Mouse (Mus musculus): ENCODE results near the gene Dpy19l3. TPM values are rescaled to one million over a fixed set of nuclear protein-coding genes. Genes with fewer than 3 reads are reported as not detected.

Gene Dpy19l3
- polyA plus RNA-seq, 2 experiments from 2014 or later = 23.9 to 30.0 TPM

DNA sequence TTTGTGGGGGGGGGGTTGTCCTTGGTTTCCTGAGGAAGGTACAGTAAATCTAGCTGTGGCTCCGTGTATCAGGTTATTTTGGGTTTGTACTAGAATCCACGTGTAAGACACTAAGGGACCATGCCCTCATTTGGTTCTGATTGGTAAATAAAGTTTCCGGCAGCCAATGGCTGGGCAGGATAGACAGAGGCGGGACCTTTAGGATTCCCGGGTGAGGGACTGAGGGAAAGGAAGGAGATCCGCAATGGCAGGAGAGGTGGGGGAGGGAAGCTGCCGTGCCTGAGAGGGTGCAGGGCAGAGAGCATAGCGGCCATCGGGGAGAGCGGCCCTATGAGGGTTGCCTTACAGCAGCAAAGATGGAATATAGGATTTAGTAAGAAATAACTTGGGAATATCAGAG, 67.0 kb downstream of the Dpy19l3 start:
- ATAC-seq = no peak

DNA sequence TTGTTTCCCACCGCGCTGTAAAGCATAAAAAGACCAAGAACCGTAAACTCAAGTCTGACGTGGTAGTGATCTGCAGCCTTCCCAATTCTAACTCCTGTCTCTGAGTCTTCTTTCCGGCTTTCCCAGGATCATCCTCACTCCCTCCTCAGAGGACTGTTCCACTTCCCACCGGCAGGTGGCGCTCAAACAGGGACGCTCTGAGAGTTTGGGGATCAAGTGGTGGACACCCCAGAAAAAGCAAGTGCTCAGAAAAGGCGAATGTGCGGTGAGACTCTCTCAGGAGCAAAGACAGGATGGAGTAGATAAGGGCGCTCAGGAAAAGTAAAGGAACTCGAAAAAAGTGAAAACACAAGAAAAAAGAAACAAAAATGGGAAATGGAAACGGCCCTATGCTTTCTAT, 67.5 kb downstream of the Dpy19l3 start:
- ATAC-seq = no peak

- ATAC-seq = no peak
Measured at GRCm38 (mm10) chr7:35686216-35686615, 68.0 kb downstream of the Dpy19l3 start.

DNA sequence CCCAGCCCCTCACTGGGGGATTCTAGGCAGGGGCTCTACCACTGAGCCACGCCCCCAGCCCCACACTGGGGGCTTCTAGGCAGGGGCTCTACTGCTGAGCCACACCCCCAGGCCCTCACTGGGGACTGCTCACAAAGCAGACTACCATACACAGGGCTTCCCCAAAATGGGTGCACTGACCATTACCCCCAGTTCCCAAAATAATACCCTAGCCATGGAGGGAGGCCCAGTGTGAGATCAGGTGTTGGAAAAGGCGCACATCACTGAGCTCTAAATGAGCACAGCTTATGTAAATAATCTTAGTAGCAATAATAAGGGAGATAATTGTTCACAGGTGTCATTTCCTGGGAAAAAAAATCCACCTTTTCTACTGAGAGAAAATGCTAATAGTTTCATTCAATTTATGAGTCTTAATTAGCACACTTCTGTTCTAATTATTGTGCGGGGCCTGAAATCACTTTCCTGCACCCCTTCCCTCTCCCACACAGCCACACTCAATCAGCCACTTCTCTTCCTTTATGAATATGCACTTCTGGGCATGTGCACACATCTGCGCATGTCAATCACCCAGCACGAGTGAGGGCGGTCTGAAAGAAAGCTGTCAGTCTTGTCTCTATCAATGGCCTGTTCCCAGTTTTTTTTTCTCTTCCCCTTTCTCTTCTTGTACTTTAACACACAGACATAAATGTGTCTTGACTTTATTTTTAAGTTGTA, 70.7 kb downstream of the Dpy19l3 start:
- no peak for ATAC-seq

DNA sequence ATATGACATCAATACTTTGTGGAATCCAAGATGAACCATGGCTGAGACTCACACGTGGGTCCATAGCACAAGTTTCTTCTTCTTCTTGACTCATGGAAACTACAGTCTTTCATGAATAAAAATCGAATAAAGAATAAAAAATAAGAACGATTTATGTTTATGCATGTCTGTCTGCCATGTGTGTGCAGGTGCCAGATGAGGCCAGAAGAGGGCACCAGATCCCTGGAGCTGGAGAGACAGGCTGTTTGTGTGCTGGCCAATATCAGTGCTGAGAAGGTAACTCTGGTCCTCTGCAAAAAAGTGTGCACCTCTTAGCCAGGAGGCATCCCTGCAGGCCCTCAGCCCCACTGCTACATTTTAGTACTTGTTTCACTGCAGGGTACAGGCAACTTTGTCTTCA, 72.7 kb downstream of the Dpy19l3 start:
- no peak for ATAC-seq

GRCm38 (mm10) chr7:35678976-35679375, 75.3 kb downstream of the Dpy19l3 start:
- no peak for ATAC-seq

- no peak for ATAC-seq
Measured at GRCm38 (mm10) chr7:35668066-35669041, 85.9 kb downstream of the Dpy19l3 start.

- ATAC-seq = no peak
Measured at GRCm38 (mm10) chr7:35663790-35664376, 90.4 kb downstream of the Dpy19l3 start.

DNA sequence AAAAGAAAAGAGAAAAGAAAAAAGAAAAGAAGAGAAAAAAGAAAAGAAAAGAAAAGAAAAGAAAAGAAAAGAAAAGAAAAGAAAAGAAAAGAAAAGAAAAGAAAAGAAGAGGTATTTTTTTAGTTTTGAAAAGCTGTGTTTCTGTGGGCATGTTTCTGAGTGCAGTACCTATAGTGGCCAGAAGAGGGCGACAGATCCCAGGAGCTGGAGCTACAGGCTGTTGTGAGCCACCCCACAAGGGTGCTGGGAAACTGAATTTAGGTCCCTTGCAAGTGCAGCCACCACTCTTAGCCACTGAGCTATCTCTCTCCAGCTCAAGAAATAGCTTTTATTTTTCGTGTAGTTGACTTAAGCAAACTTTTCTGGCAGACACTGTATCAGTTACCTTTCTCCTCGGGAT, 95.1 kb downstream of the Dpy19l3 start:
- ATAC-seq = peak; percentile 47

DNA sequence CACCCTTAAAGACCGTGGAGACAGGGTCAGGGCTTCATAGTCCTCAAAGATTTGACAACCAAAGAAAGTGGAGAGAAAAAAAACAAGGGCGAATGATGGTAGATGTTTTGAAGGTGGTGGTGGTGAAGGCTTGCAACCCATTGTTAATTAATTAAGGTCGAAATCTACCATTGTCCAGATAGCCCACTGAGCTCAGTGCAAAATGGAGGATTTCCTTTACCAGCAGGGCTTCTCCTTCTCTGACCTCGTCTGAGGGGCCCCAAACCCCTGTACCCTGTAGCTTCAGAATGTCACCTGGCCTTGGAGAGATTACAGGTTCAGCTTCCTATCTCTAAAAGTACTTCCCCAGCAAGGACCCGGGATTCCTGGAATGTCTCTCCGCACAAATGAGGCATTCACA, 96.4 kb downstream of the Dpy19l3 start:
- ATAC-seq = no peak

DNA sequence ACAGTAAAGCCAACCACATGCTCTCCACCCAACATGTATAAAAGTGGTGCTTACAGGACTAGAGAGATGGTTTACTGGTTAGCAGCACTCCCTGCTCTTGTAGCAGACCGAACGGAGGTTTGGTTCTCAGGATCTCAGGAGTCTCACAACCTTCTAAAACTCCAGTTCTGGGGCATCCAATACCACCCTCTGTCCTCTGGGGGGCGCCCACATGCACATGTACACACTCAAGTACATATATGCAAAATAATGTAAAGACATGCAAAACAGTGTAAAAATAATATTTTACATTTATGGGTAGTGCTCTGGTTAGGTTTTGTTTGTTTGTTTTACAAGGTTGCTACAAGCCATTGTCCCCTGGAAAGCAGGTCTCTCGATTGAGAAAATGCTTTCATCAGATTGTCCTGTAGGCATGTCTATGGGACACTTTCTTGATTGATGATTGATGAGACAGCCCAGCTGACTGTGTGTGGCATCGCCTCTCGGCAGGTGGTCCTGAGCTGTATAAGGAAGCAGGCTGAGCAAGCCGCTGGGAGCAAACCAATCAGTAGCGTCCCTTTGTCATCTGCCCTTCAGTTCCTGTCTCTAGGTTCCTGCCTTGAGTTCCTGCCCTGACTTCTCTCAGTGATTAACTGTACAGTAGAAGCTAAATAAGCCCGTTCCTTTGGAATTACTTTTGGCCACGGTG, 102.5 kb downstream of the Dpy19l3 start:
- ATAC-seq = no peak

DNA sequence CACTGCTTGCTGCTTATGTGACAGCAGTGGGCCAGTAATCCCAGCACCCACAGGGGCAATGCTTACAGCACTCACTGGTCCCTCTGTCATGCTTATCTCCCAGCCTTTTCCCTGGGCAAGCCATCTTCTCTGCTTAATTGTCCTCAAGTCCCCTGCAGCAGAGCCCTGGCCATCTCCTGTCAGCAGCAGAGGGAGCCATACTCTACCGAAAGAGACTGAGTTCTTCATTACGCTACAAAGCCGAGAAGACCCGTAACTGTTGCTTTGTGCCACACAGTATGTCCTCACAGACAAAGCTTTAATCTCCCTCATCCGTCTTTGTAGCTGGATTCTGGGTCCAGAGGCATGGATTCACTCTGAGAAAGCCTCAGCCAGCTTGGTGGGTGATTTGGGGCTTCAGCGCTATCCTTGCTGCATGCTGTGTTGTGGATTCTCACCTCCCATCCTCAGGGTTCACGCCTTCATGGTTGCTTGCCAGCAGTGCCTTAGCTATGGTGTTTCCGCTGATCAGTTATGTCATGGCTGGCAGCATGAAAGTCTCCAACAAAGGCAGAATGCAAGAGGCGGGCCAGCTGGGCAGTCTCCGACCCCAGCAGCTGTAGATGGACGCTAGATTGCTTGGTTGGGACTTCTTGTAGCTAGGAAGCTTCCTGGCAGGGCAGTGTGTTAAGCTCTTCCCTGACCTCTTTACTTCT, 103.4 kb downstream of the Dpy19l3 start:
- no peak for ATAC-seq

GRCm38 (mm10) chr7:35649071-35649470, 105.2 kb downstream of the Dpy19l3 start:
- ATAC-seq = peak; percentile 33

GRCm38 (mm10) chr7:35648239-35649069, 105.8 kb downstream of the Dpy19l3 start:
- no peak for ATAC-seq

DNA sequence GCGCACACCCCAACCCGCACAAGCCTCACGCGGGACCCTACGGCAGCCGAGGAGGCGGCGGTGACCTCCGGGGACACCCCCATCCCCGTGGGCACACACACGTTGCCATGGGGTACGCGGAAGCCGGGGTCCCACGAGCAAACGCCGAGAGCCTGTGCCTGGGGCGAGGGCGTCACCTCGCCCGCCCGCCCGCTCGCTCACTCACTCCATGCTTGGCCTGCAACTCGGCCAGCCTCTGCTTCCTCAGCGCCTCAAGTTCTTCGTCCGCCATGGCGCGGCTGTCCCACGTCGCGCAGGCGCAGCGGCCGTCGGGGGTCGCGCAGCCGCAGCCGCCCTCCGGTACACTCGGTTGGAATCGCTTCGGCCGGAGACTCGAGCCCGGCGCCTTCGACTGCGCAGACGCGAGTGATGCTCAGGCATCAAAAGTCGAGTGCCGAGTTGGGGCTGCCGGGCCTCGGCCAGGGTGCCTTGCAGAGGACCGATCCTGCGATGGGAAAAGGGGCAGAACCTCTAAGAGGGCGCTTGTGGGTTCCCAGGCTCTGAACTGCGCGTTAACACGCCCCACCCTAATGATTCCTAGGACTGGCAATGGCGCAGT, 107.1 kb downstream of the Dpy19l3 start, which contains the start of gene Pdcd5:
Gene Pdcd5 (minus strand): TSS at position 421 of the 598 bp plus-strand sequence.
- ATAC-seq = peak; percentile 84

DNA sequence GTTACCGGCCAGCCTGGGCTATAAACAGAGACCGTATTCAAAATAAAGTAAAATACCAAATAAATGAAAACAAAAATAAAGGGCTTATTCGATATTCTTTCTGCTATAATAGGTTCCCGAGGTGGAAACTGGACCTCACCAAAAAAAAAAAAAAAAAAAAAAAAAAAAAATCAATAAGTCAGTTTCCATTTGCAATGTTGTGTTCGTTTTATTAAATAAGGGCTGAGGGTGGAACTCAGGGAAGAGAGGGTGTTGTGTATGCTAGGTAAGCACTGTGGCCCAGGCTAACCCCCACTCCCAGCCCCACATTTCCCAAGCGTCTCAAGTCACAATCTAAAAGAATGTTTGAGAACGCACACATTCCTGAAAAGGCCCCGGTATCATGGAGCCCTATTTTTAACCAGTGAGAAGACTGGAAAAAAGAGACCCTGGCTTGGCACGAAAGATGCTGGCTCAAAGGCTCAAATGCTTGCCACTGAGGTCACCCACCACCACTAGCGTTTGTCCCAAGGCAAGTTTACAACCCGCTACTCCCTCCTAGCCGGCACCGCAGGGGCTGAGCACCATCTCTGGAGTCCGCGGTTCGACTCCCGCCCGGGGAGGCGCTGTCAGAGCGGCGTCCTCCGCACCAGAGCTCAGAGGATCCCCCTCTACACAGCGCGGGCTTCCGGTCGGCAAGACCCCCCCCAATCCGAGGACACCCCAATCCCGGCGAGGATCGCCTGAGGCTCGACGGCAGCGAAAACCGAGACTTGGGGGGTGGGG, 107.8 kb downstream of the Dpy19l3 start:
- ATAC-seq = peak; percentile 16

GRCm38 (mm10) chr7:35640072-35640471, 114.2 kb downstream of the Dpy19l3 start:
- no peak for ATAC-seq

DNA sequence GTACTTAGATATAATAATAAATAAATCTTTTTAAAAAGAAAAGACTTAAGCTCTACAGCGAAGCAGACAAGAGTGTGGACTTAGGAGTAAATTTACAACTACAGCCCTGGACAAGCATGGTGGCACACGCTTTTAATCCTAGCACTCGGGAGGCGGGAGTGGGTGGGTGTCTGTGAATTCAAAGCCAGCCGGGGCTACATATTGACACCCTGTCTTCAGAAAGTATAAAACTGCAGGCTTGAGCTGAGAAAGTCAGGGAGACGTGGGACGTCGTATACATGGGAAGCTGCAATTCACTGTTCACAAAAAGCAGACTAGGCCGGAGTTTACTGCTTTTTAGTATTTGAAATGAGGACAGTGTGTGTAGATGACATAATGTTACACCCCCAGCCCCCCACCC, 117.4 kb downstream of the Dpy19l3 start:
- ATAC-seq = no peak

DNA sequence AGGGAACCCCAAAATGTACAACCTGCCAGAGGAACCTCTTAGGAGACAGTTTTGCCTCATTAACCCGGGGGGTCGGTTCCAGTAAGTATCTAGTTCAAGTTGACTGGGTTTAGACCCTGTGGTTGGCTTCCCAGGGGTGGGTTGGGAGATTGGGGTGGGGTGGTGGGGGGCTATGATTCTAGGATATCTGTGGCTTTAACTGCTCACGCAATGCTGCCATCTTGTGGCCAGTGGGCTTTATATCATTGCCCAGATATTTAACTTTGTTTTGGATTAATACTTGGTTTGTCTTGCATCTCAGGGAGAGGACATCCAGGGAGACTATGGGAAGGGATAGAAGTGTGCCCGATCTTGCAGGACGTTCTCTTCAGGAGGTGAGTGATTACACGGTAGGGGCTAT, 118.0 kb downstream of the Dpy19l3 start:
- peak; percentile 37 for ATAC-seq

Measured in CD4-positive, CD25-positive, alpha-beta regulatory T cell, adult 4 months (primary cell).